Mouse (Mus musculus) heart, embryonic 14.5 days (tissue): Measurements from ENCODE around the gene Ypel3. TPM values are rescaled to one million over a fixed set of nuclear protein-coding genes. Genes with fewer than 3 reads are reported as not detected.

Experiments used
- ATAC-seq: fragments of 200-750 bp; cut with Nextera tagmentation; 2 replicates; pipeline ENCODE4 v1.8.0; 2017; ENCODE audit warnings: low read depth, moderate TSS enrichment; ENCODE audit not compliant: insufficient number of reproducible peaks, insufficient read depth, low FRiP score
- H3K27ac ChIP-seq, 2 experiments: fragments of 200-500 bp in 1 of 2; fragments of 300-500 bp in 1 of 2; sonication (generic) in 1 of 2; replicated peaks in 1 of 2; 2 replicates each; pipeline ENCODE4 v1.5.1; 2012 to 2014; ENCODE audit warnings: low read depth in 2 of 2, low read length in 2 of 2, control low read depth in 1 of 2, mild to moderate bottlenecking in 1 of 2, mixed read lengths in 1 of 2; ENCODE audit not compliant: control insufficient read depth in 1 of 2, insufficient read depth in 1 of 2
- H3K27me3 ChIP-seq: fragments of 300-500 bp; sonication (generic); 2 replicates; pipeline ENCODE4 v1.6.1; 2014; ENCODE audit warnings: mild to moderate bottlenecking, low read length, control low read depth; ENCODE audit not compliant: control insufficient read depth, insufficient read depth
- H3K36me3 ChIP-seq: fragments of 300-500 bp; sonication (generic); 2 replicates; pipeline ENCODE4 v1.6.1; 2014; ENCODE audit warnings: mild to moderate bottlenecking, control low read depth, low read length, mixed read lengths; ENCODE audit not compliant: control insufficient read depth, insufficient read depth
- H3K4me1 ChIP-seq, 2 experiments: fragments of 200-500 bp in 1 of 2; fragments of 300-500 bp in 1 of 2; sonication (generic) in 1 of 2; 2 replicates each; pipeline ENCODE4 v1.6.1; 2012 to 2014; ENCODE audit warnings: low read length in 2 of 2, control low read depth in 1 of 2, mixed read lengths in 1 of 2; ENCODE audit not compliant: control insufficient read depth in 2 of 2, insufficient read depth in 2 of 2
- H3K4me2 ChIP-seq: fragments of 300-500 bp; sonication (generic); 2 replicates; pipeline ENCODE4 v1.6.1; 2014; ENCODE audit warnings: mild to moderate bottlenecking, low read length
- H3K4me3 ChIP-seq, 2 experiments: fragments of 200-500 bp in 1 of 2; fragments of 300-500 bp in 1 of 2; sonication (generic) in 1 of 2; 2 replicates each; pipeline ENCODE4 v1.5.1; 2012 to 2014; ENCODE audit warnings: low read length in 2 of 2, mild to moderate bottlenecking in 2 of 2, control low read depth in 1 of 2, low read depth in 1 of 2, moderate library complexity in 1 of 2; ENCODE audit not compliant: control insufficient read depth in 1 of 2, insufficient read depth in 1 of 2
- H3K9ac ChIP-seq: fragments of 300-500 bp; sonication (generic); 2 replicates; pipeline ENCODE4 v1.6.1; 2014; ENCODE audit warnings: mild to moderate bottlenecking, low read length
- H3K9me3 ChIP-seq: fragments of 300-500 bp; sonication (generic); 2 replicates; pipeline ENCODE4 v1.6.1; 2016; ENCODE audit warnings: low read length, control low read depth; ENCODE audit not compliant: control insufficient read depth
- WGBS: fragments of 180-500 bp; shearing (Covaris S2); extraction: QIAGEN DNeasy Blood & Tissue Kit; methylation state at CpG from one replicate; pipeline ENCODE4 v1.1.7; 2014; 5-methylcytosine and 5-hydroxymethylcytosine counted together
- polyA plus RNA-seq: library from polyadenylated mRNA; unstranded; fragments of >200 nt; fragmentation: Nextera tagmentation; extraction: Ambion mirVana; gene quantifications from 2 replicates; pipeline ENCODE4 v1.2.1, GENCODE M21; 2014

Gene Ypel3
- polyA plus RNA-seq, 1 experiment from 2014 or later = 121 TPM

- Histone ChIP-seq H3K4me2 (no peak overlapping the region), H3K9me3 (no peaks in the 10 kb centered on the region), H3K9ac (no peak overlapping the region), H3K36me3 (peaks cover 57% of the 10 kb centered on the region), H3K4me3 (no peak overlapping the region), H3K27me3 (no peaks in the 10 kb centered on the region), H3K4me1 (peaks cover 4 to 29% of the 10 kb centered on the region in 2 experiments), H3K27ac (peak overlapping the region in 1 of 2 experiments; percentile 43; a peak in 2 of 4 replicates)
- ATAC-seq = no peak
- 44% methylated on average over 4 of the region's 4 CpGs for WGBS
Measured at GRCm38 (mm10) chr7:126794271-126794605, 17.5 kb downstream of the Ypel3 start.

GRCm38 (mm10) chr7:126795387-126796317 lies 18.9 kb downstream of the Ypel3 start:
- peak overlapping the region; percentile 82 for H3K4me2 ChIP-seq
- H3K4me3 ChIP-seq = 0 out of 4 replicates have a peak overlapping the region, but pooled peaks of 1 of the 2 experiments have one; percentile 72
- H3K9ac ChIP-seq = peak overlapping the region; percentile 97; the same call in 1 of the 2 replicates
- no peaks in the 10 kb centered on the region for H3K27me3 ChIP-seq
- H3K27ac ChIP-seq = no peak overlapping the region
- WGBS = 78% methylated on average over 16 of the region's 16 CpGs
- ATAC-seq = no peak
- H3K36me3 ChIP-seq = peaks cover 43% of the 10 kb centered on the region
- H3K9me3 ChIP-seq = no peaks in the 10 kb centered on the region
- peaks cover 12 to 37% of the 10 kb centered on the region in 2 experiments for H3K4me1 ChIP-seq

- Histone ChIP-seq H3K4me1 (peaks cover 15 to 34% of the 10 kb centered on the region in 2 experiments), H3K27me3 (no peaks in the 10 kb centered on the region), H3K4me2 (peak overlapping the region; percentile 82), H3K36me3 (peaks cover 43% of the 10 kb centered on the region), H3K9me3 (no peaks in the 10 kb centered on the region), H3K4me3 (peak overlapping the region; percentile 72 to 91; a peak in 3 of 4 replicates), H3K9ac (peak overlapping the region; percentile 97), H3K27ac (peak overlapping the region in 1 of 2 experiments; percentile 100; a peak in 1 of 4 replicates)
- no peak for ATAC-seq
- 61% methylated on average over 8 of the region's 8 CpGs for WGBS
Measured at GRCm38 (mm10) chr7:126796350-126796932, 19.7 kb downstream of the Ypel3 start.

GRCm38 (mm10) chr7:126797411-126798126 lies 20.8 kb downstream of the Ypel3 start, which contains the start of gene Fam57b:
Gene Fam57b (plus strand): TSS chr7:126797668.
- ATAC-seq = no peak
- WGBS = 6% methylated on average over 21 of the region's 21 CpGs
- Histone ChIP-seq H3K27ac (peak within 1 kb of the TSS; percentile 94 to 100), H3K4me3 (peak within 1 kb of the TSS; percentile 72 to 91), H3K36me3 (peaks cover 45% of the 10 kb centered on the region), H3K9ac (peak within 1 kb of the TSS; percentile 97), H3K4me1 (peaks cover 15 to 31% of the 10 kb centered on the region in 2 experiments), H3K4me2 (peak within 1 kb of the TSS; percentile 82), H3K9me3 (no peaks in the 10 kb centered on the region), H3K27me3 (no peaks in the 10 kb centered on the region)

- peak overlapping the region; percentile 94 to 100 for H3K27ac ChIP-seq
- no peaks in the 10 kb centered on the region for H3K9me3 ChIP-seq
- peak overlapping the region; percentile 82 for H3K4me2 ChIP-seq
- H3K27me3 ChIP-seq = no peaks in the 10 kb centered on the region
- H3K9ac ChIP-seq = peak overlapping the region; percentile 97
- H3K4me1 ChIP-seq = peaks cover 13 to 25% of the 10 kb centered on the region in 2 experiments
- no peak for ATAC-seq
- peak overlapping the region; percentile 72 to 91 for H3K4me3 ChIP-seq
- under 1% methylated on average over 40 of the region's 40 CpGs for whole genome bisulfite sequencing
- H3K36me3 ChIP-seq = peaks cover 50% of the 10 kb centered on the region
Measured at GRCm38 (mm10) chr7:126798127-126799049, 21.6 kb downstream of the Ypel3 start.

GRCm38 (mm10) chr7:126799050-126799467 lies 22.3 kb downstream of the Ypel3 start:
- Histone ChIP-seq H3K4me3 (peak overlapping the region; percentile 72 to 91), H3K27me3 (no peaks in the 10 kb centered on the region), H3K4me2 (peak overlapping the region; percentile 90), H3K9me3 (no peaks in the 10 kb centered on the region), H3K9ac (peak overlapping the region; percentile 97), H3K27ac (peak overlapping the region; percentile 100), H3K4me1 (peaks cover 13 to 25% of the 10 kb centered on the region in 2 experiments), H3K36me3 (peaks cover 51% of the 10 kb centered on the region)
- under 1% methylated on average over 29 of the region's 36 CpGs for WGBS
- ATAC-seq = peak; percentile 93
